Mouse (Mus musculus) C2C12 (cell line): Measurements from ENCODE around the gene Gpr162.

Experiments used
- CEBPB ChIP-seq: IDR thresholded peaks from one replicate; pipeline ENCODE4 v1.6.1; 2011; ENCODE audit warnings: low read depth, mild to moderate bottlenecking, control low read depth, moderate library complexity
- CTCF ChIP-seq: IDR thresholded peaks from one replicate; pipeline ENCODE4 v1.5.1; 2011; ENCODE audit not compliant: control insufficient read depth, insufficient read depth, insufficient read length
- MAX ChIP-seq: IDR thresholded peaks from one replicate; pipeline ENCODE4 v1.6.1; 2011; ENCODE audit warnings: mild to moderate bottlenecking, control low read depth
- MYOD1 ChIP-seq: IDR thresholded peaks from one replicate; pipeline ENCODE4 v1.6.1; 2011; ENCODE audit warnings: low read depth; ENCODE audit not compliant: control insufficient read depth, insufficient read length
- MYOG ChIP-seq: IDR thresholded peaks from one replicate; pipeline ENCODE4 v1.6.1; 2011; ENCODE audit not compliant: control insufficient read depth, insufficient read length; ENCODE audit errors: extremely low read depth
- USF1 ChIP-seq: IDR thresholded peaks from one replicate; pipeline ENCODE4 v1.6.1; 2011; ENCODE audit warnings: low read depth, mild to moderate bottlenecking, control low read depth, moderate library complexity

GRCm38 (mm10) chr6:124913214-124913613 lies 49.4 kb upstream of the Gpr162 start:
- TF ChIP-seq CTCF = no peak
- TF ChIP-seq MAX = no peak
- no peak for TF ChIP-seq USF1
- TF ChIP-seq MYOG = no peak
- TF ChIP-seq CEBPB = no peak
- no peak for TF ChIP-seq MYOD1
